Mouse (Mus musculus) cortical plate, adult 2 months (tissue): ENCODE data around the gene Stxbp4. TPM values are rescaled to one million over a fixed set of nuclear protein-coding genes. Genes with fewer than 3 reads are reported as not detected.
A peak's percentile ranks its signal among the peaks of the same experiment; 100 is the strongest.

Experiments used
- H3K27ac ChIP-seq: fragments of 200-500 bp; 2 replicates; pipeline ENCODE4 v1.5.1; 2012; ENCODE audit warnings: low read length, control low read depth, inconsistent platforms; ENCODE audit not compliant: insufficient read depth
- H3K4me1 ChIP-seq: fragments of 200-500 bp; 2 replicates; pipeline ENCODE4 v1.6.1; 2011; ENCODE audit warnings: low read length; ENCODE audit not compliant: control insufficient read depth, insufficient read depth
- H3K4me3 ChIP-seq: fragments of 200-500 bp; 2 replicates; pipeline ENCODE4 v1.5.1; 2011; ENCODE audit warnings: mild to moderate bottlenecking, low read length, control low read depth; ENCODE audit not compliant: insufficient read depth
- CTCF ChIP-seq: fragments of 200-500 bp; IDR thresholded peaks from 2 replicates; pipeline ENCODE4 v1.5.1; 2011; ENCODE audit warnings: mild to moderate bottlenecking, control low read depth, low read length; ENCODE audit not compliant: insufficient read depth; ENCODE audit errors: extremely low read depth
- POLR2A ChIP-seq: fragments of 200-500 bp; IDR thresholded peaks from 2 replicates; pipeline ENCODE4 v1.6.1; 2011; ENCODE audit warnings: mild to moderate bottlenecking, low read length, control low read depth; ENCODE audit not compliant: insufficient read depth; ENCODE audit errors: extremely low read depth
- polyA plus RNA-seq: library from polyadenylated mRNA; depleted of rRNA; stranded (reverse); fragments of >200 nt; gene quantifications from 2 replicates; pipeline ENCODE4 v1.2.3, GENCODE M21; 2012

Stxbp4 gene
- polyA plus RNA-seq, 1 experiment: 8.8 TPM

DNA sequence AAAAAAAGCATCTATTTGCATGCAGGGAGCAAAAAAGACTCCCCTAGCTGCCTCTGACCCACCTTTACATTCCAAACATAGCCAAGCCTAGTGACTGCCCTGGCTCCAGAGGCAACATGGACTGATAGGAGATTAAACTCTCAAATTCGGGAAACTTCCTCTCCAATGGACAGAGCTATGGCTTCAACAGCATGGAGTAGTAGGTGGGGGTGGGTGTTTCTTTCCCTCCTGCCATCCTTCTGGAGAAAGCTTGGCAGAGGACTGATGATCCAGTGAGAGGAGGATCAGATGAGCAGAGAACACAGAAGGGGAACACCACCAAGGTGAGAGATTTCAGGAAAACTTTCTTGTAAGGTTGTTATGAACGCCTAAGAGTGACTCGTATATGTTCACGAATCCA lies 14.7 kb upstream of the Stxbp4 start:
- TF ChIP-seq CTCF: no peak
- TF ChIP-seq POLR2A: no peak
- Histone ChIP-seq H3K27ac (no peak overlapping the region), H3K4me1 (no peaks in the 10 kb centered on the region), H3K4me3 (no peak overlapping the region)

DNA sequence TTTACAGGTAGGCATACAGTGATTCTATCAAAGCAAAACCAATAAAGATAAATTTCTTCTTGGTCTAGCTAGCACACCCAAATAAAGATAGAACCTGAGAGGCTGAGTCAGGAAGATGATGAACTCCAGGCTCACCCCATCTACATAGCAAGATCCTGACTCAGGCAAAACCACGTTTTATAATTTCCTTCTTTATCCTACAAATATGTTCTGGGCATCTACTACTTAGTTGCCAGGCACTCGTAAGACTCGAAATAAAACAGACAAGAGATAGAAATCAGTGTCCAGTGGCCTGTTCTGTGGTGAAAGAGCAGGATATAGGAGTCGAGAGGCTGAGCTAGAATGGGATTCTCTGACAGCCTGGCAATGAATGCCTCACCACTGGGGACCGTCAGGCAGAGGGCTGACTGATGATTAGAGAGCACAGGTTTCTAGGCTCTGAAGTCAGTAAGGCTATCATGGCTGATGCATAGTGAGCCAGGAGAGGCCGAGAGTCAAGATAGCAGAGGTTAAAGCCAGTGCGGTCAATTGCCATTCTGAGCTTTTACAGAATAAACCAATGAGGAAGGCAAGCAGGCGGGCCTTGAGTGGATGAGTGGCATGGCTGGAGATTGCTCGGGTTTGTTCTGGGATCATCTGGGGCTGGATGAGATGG lies 12.5 kb upstream of the Stxbp4 start:
- Histone ChIP-seq H3K27ac (no peak overlapping the region), H3K4me3 (no peak overlapping the region), H3K4me1 (no peaks in the 10 kb centered on the region)
- TF ChIP-seq POLR2A (no peak), CTCF (no peak)

DNA sequence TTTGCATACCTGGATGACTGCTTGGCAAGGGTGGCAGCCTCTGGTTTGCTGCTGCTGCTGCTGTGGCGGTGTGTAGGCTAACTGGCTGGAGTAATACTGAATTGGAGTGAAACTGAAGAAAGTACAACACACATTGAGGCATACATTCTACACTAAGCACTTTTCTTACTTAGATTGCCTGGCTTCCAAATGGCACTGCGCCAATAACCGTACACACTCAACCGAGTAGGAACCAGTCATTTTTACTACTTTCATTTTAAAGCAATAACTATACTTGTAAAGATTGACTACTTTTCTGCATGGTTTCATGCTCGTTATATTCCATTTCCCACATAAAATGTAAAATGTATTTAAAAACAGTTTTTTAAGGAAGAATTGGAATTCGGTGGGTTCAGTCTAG lies 11.9 kb upstream of the Stxbp4 start:
- H3K4me3 ChIP-seq: no peak overlapping the region
- no peak overlapping the region for H3K27ac ChIP-seq
- no peaks in the 10 kb centered on the region for H3K4me1 ChIP-seq
- no peak for TF ChIP-seq CTCF
- no peak for TF ChIP-seq POLR2A

DNA sequence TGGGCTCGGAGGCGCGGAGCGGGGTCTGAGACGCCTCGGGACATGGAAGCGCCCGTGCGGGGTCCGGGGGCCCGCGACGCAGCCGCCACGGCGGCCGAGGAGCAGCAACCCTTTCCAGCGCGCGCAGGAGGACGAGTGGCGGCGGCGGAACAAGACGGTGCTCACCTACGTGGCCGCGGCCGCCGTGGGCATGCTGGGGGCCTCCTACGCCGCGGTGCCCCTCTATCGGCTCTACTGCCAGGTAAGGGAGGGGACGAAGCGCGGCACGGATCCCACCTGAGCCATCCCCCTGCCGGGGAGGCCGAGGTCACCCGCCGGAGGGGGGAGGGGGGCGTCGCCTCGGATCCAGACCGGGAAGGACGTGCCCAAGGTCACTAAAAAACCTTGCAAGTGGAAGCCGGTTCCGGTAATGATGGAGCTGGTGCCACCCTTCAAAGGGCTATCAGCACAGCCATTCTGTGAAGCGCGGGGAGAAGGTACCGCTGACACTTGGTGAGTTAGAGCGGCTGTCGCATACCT lies 487 bp upstream of the Stxbp4 start:
- Histone ChIP-seq H3K4me3 (peak overlapping the region; percentile 95), H3K27ac (peak overlapping the region; percentile 52), H3K4me1 (0 out of 2 replicates have a peak, but pooled peaks cover 1% of the 10 kb centered on the region)
- TF ChIP-seq POLR2A: no peak

DNA sequence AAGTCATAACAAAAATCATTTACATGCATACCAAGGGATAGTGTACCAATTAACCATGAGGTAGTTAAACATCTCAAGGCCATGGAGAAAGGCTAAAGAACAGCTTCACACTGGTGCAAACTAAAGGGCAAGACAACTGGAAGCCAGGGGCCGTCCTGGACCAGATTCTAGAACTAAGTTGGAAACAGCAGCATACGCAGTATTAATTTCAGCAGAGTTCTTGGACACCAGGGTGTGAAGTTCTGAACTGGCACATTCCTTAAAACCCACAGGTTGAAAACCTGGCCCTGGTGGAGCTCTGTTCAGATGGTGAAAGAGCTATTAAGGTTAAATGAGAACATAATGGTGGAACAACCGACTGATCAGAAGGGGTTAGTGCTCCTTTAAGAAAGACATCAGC lies 3.2 kb downstream of the Stxbp4 start:
- Histone ChIP-seq H3K27ac (no peak overlapping the region), H3K4me3 (no peak overlapping the region), H3K4me1 (0 out of 2 replicates have a peak, but pooled peaks cover 1% of the 10 kb centered on the region)
- TF ChIP-seq CTCF: no peak
- no peak for TF ChIP-seq POLR2A

DNA sequence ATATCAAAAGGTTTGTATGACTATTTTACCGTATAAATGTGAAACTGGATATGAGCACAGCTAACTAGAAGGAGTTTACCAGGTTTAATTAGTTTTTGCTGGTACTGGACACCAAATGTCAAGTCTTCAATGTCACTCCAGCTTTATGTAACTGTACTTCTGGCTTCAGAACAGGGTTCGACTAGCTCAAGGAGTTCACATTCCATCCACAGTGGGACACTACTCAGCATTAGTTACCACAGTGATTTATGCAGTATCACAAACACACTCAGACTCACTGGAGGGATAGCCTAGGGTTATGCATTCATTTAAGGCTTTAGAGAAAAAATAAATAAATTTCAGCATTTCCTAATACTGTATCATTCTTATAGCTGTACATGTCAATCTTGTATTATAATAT lies 5.4 kb downstream of the Stxbp4 start:
- TF ChIP-seq POLR2A: no peak
- TF ChIP-seq CTCF: no peak
- Histone ChIP-seq H3K4me1 (no peaks in the 10 kb centered on the region), H3K27ac (no peak overlapping the region), H3K4me3 (no peak overlapping the region)

DNA sequence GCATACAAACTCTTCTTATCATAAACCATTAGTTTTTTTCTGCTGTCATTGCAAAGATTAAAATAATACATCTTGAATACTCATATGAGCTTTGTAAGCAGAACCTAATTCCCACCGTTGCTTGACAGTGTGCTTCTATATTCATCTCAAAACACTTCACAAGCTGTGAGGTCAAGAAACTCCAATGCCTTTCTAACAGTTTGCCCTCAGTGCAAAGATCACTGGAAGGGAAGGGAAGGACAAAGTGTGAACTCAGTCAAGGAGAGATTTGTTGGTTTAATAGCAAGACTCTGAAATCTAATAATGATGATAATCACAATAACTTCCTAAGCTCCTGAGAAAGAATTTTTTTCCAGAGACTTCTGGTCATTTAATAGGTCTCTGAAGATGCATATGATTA lies 10.1 kb downstream of the Stxbp4 start:
- Histone ChIP-seq H3K4me1 (no peaks in the 10 kb centered on the region), H3K4me3 (no peak overlapping the region), H3K27ac (no peak overlapping the region)
- TF ChIP-seq POLR2A (no peak), CTCF (no peak)

DNA sequence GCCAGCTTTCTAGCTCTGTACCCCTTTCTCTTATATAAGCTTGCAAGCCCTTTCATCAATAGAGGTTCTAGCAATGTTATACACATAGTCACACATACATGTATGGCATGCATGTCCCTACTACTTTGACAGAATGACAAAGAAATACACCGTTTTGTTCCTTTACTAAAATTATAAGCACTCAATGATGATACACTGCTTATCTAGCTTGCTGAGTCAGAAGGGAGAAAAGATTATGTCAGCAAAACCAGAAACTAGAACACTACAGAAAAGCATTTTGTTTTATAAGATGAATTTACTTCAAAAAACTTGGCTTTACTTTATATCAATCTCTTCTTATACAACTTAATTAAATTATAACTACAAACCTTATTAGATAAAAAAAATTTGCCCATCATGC lies 12.7 kb downstream of the Stxbp4 start:
- no peak for TF ChIP-seq CTCF
- no peak for TF ChIP-seq POLR2A
- Histone ChIP-seq H3K27ac (no peak overlapping the region), H3K4me3 (no peak overlapping the region), H3K4me1 (no peaks in the 10 kb centered on the region)

DNA sequence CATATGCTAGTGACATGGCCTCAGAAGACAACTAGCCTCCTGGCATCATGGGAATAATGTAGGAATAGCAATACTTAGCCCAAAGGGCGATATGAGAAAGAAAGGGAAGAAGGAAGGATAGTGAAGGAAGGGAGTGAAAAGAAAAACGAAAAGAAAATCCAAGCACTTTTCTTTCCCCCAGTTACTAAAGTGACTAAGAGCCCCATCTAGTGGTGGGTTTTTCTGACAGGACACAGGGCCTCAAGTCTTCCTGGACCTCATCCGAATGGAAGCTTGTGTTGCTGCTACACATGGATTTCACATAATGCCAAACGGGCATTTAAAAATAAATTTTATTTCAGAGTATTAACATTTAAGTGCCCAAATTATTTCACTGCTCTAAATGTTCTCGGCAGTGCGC lies 14.4 kb downstream of the Stxbp4 start:
- no peak overlapping the region for H3K4me3 ChIP-seq
- TF ChIP-seq POLR2A: no peak
- TF ChIP-seq CTCF: peak; percentile 62
- no peaks in the 10 kb centered on the region for H3K4me1 ChIP-seq
- H3K27ac ChIP-seq: no peak overlapping the region

DNA sequence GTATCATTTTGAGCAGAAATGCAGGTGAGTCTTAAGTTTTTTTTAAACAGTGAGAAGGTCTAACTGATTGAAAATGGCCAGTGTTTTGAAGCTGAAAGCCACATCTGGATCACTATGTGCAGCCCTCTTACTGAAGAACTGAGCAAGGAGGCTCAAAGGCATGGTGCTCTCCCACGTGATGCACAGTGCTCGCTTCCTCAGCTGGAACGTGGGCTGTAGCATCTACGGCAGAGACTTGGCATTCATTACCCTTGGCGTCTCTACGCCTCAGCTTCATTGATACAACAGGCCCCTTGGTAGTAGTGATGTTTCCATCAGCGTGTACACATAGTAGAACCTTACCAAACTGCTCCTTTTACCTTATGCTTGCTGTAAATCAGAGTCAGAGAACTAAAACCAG lies 15.4 kb downstream of the Stxbp4 start:
- H3K4me1 ChIP-seq: no peaks in the 10 kb centered on the region
- no peak overlapping the region for H3K27ac ChIP-seq
- H3K4me3 ChIP-seq: no peak overlapping the region
- TF ChIP-seq CTCF (no peak), POLR2A (no peak)

DNA sequence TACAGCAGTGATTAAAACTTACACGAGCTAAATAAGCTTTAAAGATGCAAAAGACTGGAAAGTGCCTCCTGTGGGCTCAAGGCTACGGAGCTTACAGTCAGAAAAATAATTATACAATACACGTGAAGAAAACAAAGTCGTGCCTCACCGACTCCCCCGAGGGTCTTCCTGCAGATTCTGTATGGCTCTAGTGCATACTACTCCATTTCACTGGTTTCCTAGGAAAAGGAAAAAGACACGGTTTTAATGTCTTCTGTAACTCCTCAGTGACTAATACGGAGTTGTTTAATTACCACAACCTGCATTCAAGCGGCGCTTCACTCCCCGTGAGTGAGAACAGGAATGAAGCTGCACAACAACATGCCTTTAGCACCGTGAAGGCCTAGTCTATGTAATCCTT lies 15.8 kb downstream of the Stxbp4 start:
- H3K4me3 ChIP-seq: no peak overlapping the region
- no peak overlapping the region for H3K27ac ChIP-seq
- TF ChIP-seq POLR2A (no peak), CTCF (no peak)
- no peaks in the 10 kb centered on the region for H3K4me1 ChIP-seq

DNA sequence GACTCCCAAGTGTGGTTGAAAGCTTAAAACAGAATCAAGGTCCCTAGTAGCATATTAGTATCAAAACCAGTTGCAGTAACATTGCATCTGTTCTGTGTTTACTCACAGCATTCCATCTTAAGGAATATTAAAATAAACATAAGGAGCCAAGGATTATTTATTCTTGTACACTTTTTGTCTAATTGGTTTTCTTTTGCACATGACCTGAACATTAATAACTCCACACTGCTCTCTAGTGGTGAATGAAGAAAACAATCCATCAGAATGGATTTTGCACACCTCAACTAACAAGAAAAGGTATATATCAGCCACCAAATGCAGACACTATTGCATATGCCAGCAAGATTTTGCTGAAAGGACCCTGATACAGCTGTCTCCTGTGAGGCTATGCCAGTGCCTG lies 21.5 kb downstream of the Stxbp4 start:
- TF ChIP-seq CTCF (no peak), POLR2A (no peak)
- H3K4me3 ChIP-seq: no peak overlapping the region
- H3K4me1 ChIP-seq: no peaks in the 10 kb centered on the region
- H3K27ac ChIP-seq: no peak overlapping the region
